Mouse (Mus musculus): ENCODE results near the gene Igf1r. TPM values are rescaled to one million over a fixed set of nuclear protein-coding genes. Genes with fewer than 3 reads are reported as not detected.

Gene Igf1r
- polyA plus RNA-seq, 1 experiment from 2014 or later = 10.2 TPM

Other genes starting within 250 kb of the Igf1r start
- gene Synm, start 193.1 kb upstream of the Igf1r start, polyA plus RNA-seq (2014; fragmentation: Nextera tagmentation; extraction: Ambion mirVana) = 0.14 and 0.23 TPM in 2 replicates

Data from liver, embryonic 11.5 days (tissue).